Mouse (Mus musculus) left cerebral cortex, postnatal 4 days (tissue): Measurements from ENCODE around the gene Nnat. TPM values are rescaled to one million over a fixed set of nuclear protein-coding genes. Genes with fewer than 3 reads are reported as not detected.
"Not testable (repeated sequence)": the region's sequence is repeated elsewhere in the genome, so short reads cannot be mapped to it uniquely, and the experiment has no call there.

ENCODE experiments used
- DNase-seq: peaks from one replicate; pipeline ENCODE4 v3.0.0-alpha.2; 2022
- intact Hi-C: fragments of 180-260 bp; cut with DNase I; formaldehyde crosslinking; loops from one replicate; pipeline ENCODE4 v1.15.1; 2025
- microRNA-seq: library from miRNA; unstranded; fragments of <30 nt; microRNA quantifications from one replicate; pipeline ENCODE4 v1.2.0, GENCODE M21; 2022
- total RNA-seq, 2 experiments: library from RNA; stranded (reverse); gene quantifications; 2 replicates each; pipeline ENCODE4 v1.2.3; 2021

Nnat gene
- total RNA-seq, 2 experiments from 2014 or later = 1,316 to 1,920 TPM

DNA sequence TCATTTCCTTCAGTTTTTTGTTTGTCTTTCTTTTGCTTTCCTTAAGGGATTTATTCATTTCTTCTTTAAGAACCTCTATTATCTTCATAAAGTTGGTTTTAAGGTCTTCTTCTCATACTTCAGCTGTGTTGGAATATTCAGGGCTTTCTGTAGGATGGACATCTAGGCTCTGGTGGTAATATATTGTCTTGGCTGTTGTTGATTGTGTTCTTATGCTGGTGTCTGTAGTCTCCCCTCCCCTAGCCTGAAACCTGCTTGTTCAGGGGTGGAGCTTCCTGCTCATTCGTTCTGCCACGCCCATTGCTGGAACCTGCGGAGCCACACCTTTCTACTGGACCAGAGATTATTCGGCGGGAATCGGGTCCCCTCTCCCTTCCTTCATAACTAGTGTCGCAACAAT lies 25.5 kb downstream of the Nnat start:
- DNase-seq, intact Hi-C loops: not testable (repeated sequence)

GRCm38 (mm10) chr2:157596876-157597566 lies 37.1 kb downstream of the Nnat start:
- intact Hi-C loops = no loop called here
- no peak for DNase-seq

- no peak for DNase-seq
- intact Hi-C loops = no loop called here
Observed at GRCm38 (mm10) chr2:157601435-157601839, 41.6 kb downstream of the Nnat start.

DNA sequence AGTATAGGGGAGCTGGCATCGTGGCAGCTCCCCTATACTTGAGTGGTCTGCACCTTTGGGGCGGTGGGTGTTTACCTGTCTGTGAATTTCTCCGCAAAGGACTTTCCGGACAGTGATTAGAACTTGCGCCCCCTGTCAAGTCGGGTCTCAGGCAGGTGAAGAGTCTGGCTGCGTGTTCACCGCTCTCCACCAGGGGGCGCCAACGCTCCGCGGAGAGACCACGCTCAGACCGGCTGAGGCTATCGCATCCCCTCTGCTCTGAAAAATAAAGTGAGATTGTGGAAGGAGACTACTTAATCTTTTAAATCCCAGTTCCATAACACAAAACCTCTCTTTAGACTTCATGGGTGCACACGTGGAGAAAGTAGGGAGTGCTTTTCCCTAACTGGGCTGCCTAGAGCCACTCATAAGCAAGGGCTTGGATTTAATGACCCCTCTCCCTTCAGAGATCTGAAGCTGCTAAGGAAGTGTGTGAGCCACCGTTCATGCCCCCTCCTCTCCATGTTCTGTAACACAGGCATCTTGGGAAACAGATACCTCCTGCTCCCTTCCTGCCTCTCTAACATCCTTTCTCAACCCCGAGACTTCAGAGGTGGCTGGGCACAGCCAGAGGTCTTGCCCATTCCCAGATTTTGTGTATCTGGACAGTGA lies 45.3 kb downstream of the Nnat start:
- peak; percentile 86 for DNase-seq
- intact Hi-C loops = loop anchor here (2.0 to 5.0 kb wide), 2 partner anchors 600 to 742 kb away; no protein-coding TSS in a partner anchor

DNA sequence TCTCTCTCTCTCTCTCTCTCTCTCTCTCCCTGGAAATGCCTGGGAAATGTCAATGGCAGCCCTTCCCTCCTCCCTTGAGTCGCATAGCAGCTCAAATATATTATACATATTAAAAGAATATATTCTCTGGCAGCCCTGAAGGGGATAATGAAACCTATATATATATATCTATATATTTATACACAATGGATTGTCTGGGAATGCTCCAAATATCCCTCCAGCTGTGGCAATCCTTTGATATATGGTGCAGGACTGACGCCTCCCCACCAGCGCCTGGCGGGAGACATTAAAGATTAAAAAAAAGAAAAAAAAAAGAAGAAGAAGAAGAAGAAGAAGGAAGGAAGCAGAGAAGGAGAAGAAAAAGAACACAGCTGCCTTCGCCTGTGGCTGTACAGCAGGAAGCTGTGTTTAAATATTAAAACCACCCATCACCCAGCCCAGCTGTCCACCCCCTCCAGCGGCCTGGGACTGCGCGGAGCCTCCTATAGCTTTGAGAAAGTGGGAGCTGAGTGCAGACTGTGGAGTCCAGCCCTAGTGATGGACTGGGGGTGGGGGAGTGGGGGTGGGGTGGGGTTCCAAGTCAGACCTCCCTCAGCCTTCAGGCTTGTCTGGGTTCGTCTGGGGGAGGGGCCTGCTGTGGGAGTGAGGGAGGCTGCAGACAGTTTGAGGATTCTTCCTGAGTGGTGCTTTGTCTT lies 47.8 kb downstream of the Nnat start:
- DNase-seq = no peak
- intact Hi-C loops = loop anchor here (5.0 kb wide), 1 partner anchor 740 kb away; no protein-coding TSS in a partner anchor

GRCm38 (mm10) chr2:157611735-157612134 lies 51.9 kb downstream of the Nnat start:
- intact Hi-C loops = loop anchor here (5.0 kb wide), 1 partner anchor 726 kb away; no protein-coding TSS in a partner anchor
- DNase-seq = peak; percentile 62

Small RNA genes within 50 kb of the gene (microRNA-seq; reads per million reads assigned to microRNA genes)
- 1.8 reads per million for gene Gm23134

Other genes with a start within 250 kb of the Nnat start
- gene Ghrh, start 212.6 kb upstream of the Nnat start, total RNA-seq = not detected
- 10 to 100 TPM; 66.1 to 70.3 TPM for gene Manbal, start 192.5 kb upstream of the Nnat start, total RNA-seq
- 10 to 100 TPM; 92.0 to 94.5 TPM for gene Src, start 141.6 kb upstream of the Nnat start, total RNA-seq
- gene Blcap, start 11.2 kb downstream of the Nnat start, total RNA-seq = 100 to 1,000 TPM; 161 to 182 TPM
- gene Ctnnbl1, start 177.3 kb downstream of the Nnat start, total RNA-seq = 10 to 100 TPM; 32.8 to 39.3 TPM